ENCODE assay signal across 8 mouse cellular contexts in the genomic region with DNA sequence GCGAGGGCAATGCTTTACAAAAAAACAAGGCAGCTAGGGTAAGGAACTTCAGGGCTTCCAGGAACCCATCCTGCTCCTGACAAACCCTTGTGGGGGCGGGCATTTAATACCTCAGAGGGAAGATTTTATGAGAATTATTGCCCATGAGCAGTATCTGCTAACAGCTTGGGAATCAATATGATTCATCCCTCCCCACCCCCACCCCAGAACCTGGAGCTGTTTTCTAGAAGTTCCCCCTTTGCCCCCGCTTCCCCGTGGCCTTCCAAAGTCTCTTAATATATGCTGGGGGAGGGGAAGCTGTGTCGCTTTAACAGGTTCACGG. TPM values are rescaled to one million over a fixed set of nuclear protein-coding genes. Genes with fewer than 3 reads are reported as not detected.
DNase-seq lines count a peak whose midpoint lies in the region; ATAC-seq and TF ChIP-seq lines count a peak whose summit lies in the region.

No protein-coding gene starts in this region.

- WGBS in embryonic facial prominence, embryonic 15.5 days: 8% methylated on average over 6 of the region's 6 CpGs
- 6% methylated on average over 6 of the region's 6 CpGs for WGBS in hindbrain, embryonic 16.5 days
- 5% methylated on average over 6 of the region's 6 CpGs for WGBS in midbrain, postnatal 0 days

- H3K36me3 ChIP-seq in embryonic facial prominence, embryonic 15.5 days: no peaks in the 10 kb centered on the region
- no peaks in the 10 kb centered on the region for H3K36me3 ChIP-seq in hindbrain, embryonic 16.5 days (ENCODE audit: control insufficient read depth, insufficient read depth, low read length)
- H3K36me3 ChIP-seq in midbrain, postnatal 0 days (ENCODE audit: insufficient read depth, low read length): no peaks in the 10 kb centered on the region

- 0 out of 2 replicates have a peak overlapping the region, but pooled peaks have one; percentile 21 for H3K9ac ChIP-seq in embryonic facial prominence, embryonic 15.5 days
- peak overlapping the region; percentile 78 for H3K9ac ChIP-seq in hindbrain, embryonic 16.5 days (ENCODE audit: low read depth, low read length)
- H3K9ac ChIP-seq in midbrain, postnatal 0 days (replicated peaks; ENCODE audit: low read length, poor library complexity, severe bottlenecking): peak overlapping the region; percentile 83; the same call in 1 of the 2 replicates

- no peaks in the 10 kb centered on the region for H3K9me3 ChIP-seq in embryonic facial prominence, embryonic 15.5 days (replicated peaks)
- H3K9me3 ChIP-seq in hindbrain, embryonic 16.5 days (ENCODE audit: control insufficient read depth, low read length): no peaks in the 10 kb centered on the region
- H3K9me3 ChIP-seq in midbrain, postnatal 0 days (ENCODE audit: low read length): no peaks in the 10 kb centered on the region

- H3K4me1 ChIP-seq in embryonic facial prominence, embryonic 15.5 days: no peaks in the 10 kb centered on the region
- no peaks in the 10 kb centered on the region; the same call in 1 of the 2 replicates for H3K4me1 ChIP-seq in hindbrain, embryonic 16.5 days (ENCODE audit: control insufficient read depth, insufficient read depth, low read depth, low read length)
- no peaks in the 10 kb centered on the region for H3K4me1 ChIP-seq in midbrain, postnatal 0 days (ENCODE audit: insufficient read depth, low read length)

- peak overlapping the region; percentile 81 for H3K4me2 ChIP-seq in embryonic facial prominence, embryonic 15.5 days (replicated peaks)
- peak overlapping the region; percentile 55 for H3K4me2 ChIP-seq in hindbrain, embryonic 16.5 days (ENCODE audit: low read length)
- H3K4me2 ChIP-seq in midbrain, postnatal 0 days (ENCODE audit: low read depth, low read length, poor library complexity, severe bottlenecking): peak overlapping the region; percentile 66

- 0 out of 2 replicates have a peak, but pooled peaks have one; percentile 6 for ATAC-seq in embryonic facial prominence, embryonic 15.5 days (ENCODE audit: insufficient number of reproducible peaks, low FRiP score, low TSS enrichment, low read depth)
- peak; percentile 5; the same call in 1 of the 2 replicates for ATAC-seq in hindbrain, embryonic 16.5 days
- peak; percentile 48 for ATAC-seq in midbrain, postnatal 0 days (ENCODE audit: low FRiP score)

- no peak for DNase-seq in layer of hippocampus, adult 2 months (ENCODE audit: low spot score in 2 of 2)
- DNase-seq in layer of hippocampus, postnatal 14 days (ENCODE audit: low spot score in 2 of 2): no peak
- peak; percentile 39 for DNase-seq in midbrain, postnatal 0 days (ENCODE audit: low spot score)
- DNase-seq in thymus, adult 18-20 months: no peak
- DNase-seq in kidney, postnatal 36 days: no peak
- no peak for DNase-seq in retina, embryonic 14.5 days (ENCODE audit: low spot score)

- H3K4me3 ChIP-seq in layer of hippocampus, adult 2 months: peak overlapping the region; percentile 69
- peak overlapping the region; percentile 56 for H3K4me3 ChIP-seq in embryonic facial prominence, embryonic 15.5 days (replicated peaks)
- peak overlapping the region; percentile 63 for H3K4me3 ChIP-seq in hindbrain, embryonic 16.5 days (ENCODE audit: low read length)
- peak overlapping the region; percentile 84 for H3K4me3 ChIP-seq in midbrain, postnatal 0 days (ENCODE audit: low read depth, low read length)

- TF ChIP-seq CTCF in layer of hippocampus, adult 2 months (conservative IDR thresholded peaks at IDR 0.05): no peak
- no peak for TF ChIP-seq CTCF in midbrain, postnatal 0 days (IDR thresholded peaks at IDR 0.05)

- H3K27ac ChIP-seq in layer of hippocampus, adult 2 months: peak overlapping the region; percentile 89
- no peak overlapping the region for H3K27ac ChIP-seq in embryonic facial prominence, embryonic 15.5 days (replicated peaks)
- peak overlapping the region; percentile 82 for H3K27ac ChIP-seq in hindbrain, embryonic 16.5 days (ENCODE audit: low read depth, low read length)
- peak overlapping the region; percentile 88 for H3K27ac ChIP-seq in midbrain, postnatal 0 days (ENCODE audit: low read depth, low read length)

- H3K27me3 ChIP-seq in embryonic facial prominence, embryonic 15.5 days: no peaks in the 10 kb centered on the region
- H3K27me3 ChIP-seq in hindbrain, embryonic 16.5 days (replicated peaks; ENCODE audit: control insufficient read depth, insufficient read depth, low read length): no peaks in the 10 kb centered on the region
- H3K27me3 ChIP-seq in midbrain, postnatal 0 days (ENCODE audit: insufficient read depth, low read length): no peaks in the 10 kb centered on the region

RNA-seq across cellular contexts. Expression of a gene that starts 0.9 kb away (rescaled TPM):
- total RNA-seq in layer of hippocampus, adult 2 months (2021): 10 to 100 TPM; 52.5 to 58.0 TPM
- 10 to 100 TPM; 62.8 to 70.7 TPM for total RNA-seq in layer of hippocampus, postnatal 14 days (2021)
- 18.7 and 20.0 TPM in 2 replicates for polyA plus RNA-seq in embryonic facial prominence, embryonic 15.5 days (2015; fragmentation: Nextera tagmentation; extraction: Ambion mirVana)
- 334 and 365 TPM in 2 replicates for polyA plus RNA-seq in hindbrain, embryonic 16.5 days (2015; fragmentation: Nextera tagmentation; extraction: Ambion mirVana)
- 119 and 149 TPM in 2 replicates for total RNA-seq in midbrain, postnatal 0 days (2014; rRNA removed)
- polyA plus RNA-seq in midbrain, postnatal 0 days (2015; fragmentation: Nextera tagmentation; extraction: Ambion mirVana): 259 and 267 TPM in 2 replicates

RNA-seq across cellular contexts. Expression of a gene that starts 46.6 kb away (rescaled TPM):
- 10 to 100 TPM; 13.5 to 15.7 TPM for total RNA-seq in layer of hippocampus, adult 2 months (2021)
- total RNA-seq in layer of hippocampus, postnatal 14 days (2021): 10 to 100 TPM; 10.5 to 12.5 TPM
- 0.88 and 2.0 TPM in 2 replicates for polyA plus RNA-seq in embryonic facial prominence, embryonic 15.5 days (2015; fragmentation: Nextera tagmentation; extraction: Ambion mirVana)
- polyA plus RNA-seq in hindbrain, embryonic 16.5 days (2015; fragmentation: Nextera tagmentation; extraction: Ambion mirVana): 3.3 and 4.8 TPM in 2 replicates
- 6.5 and 9.2 TPM in 2 replicates for total RNA-seq in midbrain, postnatal 0 days (2014; rRNA removed)
- polyA plus RNA-seq in midbrain, postnatal 0 days (2015; fragmentation: Nextera tagmentation; extraction: Ambion mirVana): 3.9 and 5.0 TPM in 2 replicates

Comparison
In these comparisons a context has a peak if more than half of its experiments do, and no peak if none do; other contexts are left out.
1. H3K9ac ChIP-seq: peak in every context shown above with its lines; median percentile 83 in midbrain, postnatal 0 days; 78 in hindbrain, embryonic 16.5 days; 21 in embryonic facial prominence, embryonic 15.5 days.